Mouse (Mus musculus) embryonic facial prominence, embryonic 12.5 days (tissue): ENCODE data around the gene Adgrb3. TPM values are rescaled to one million over a fixed set of nuclear protein-coding genes. Genes with fewer than 3 reads are reported as not detected.
"Not testable (repeated sequence)": the region's sequence is repeated elsewhere in the genome, so short reads cannot be mapped to it uniquely, and the experiment has no call there.

Experiments used
- ATAC-seq: fragments of 200-750 bp; cut with Nextera tagmentation; 2 replicates; pipeline ENCODE4 v1.8.0; 2017; ENCODE audit not compliant: insufficient number of reproducible peaks, insufficient read depth, low FRiP score, low TSS enrichment
- H3K27ac ChIP-seq: fragments of 300-500 bp; sonication (generic); 2 replicates; pipeline ENCODE4 v1.5.1; 2016; ENCODE audit warnings: mild to moderate bottlenecking
- H3K27me3 ChIP-seq: fragments of 300-500 bp; sonication (generic); 2 replicates; pipeline ENCODE4 v1.6.1; 2016; ENCODE audit warnings: mild to moderate bottlenecking, moderate library complexity
- H3K36me3 ChIP-seq: fragments of 300-500 bp; sonication (generic); 2 replicates; pipeline ENCODE4 v1.6.1; 2016; ENCODE audit warnings: mild to moderate bottlenecking
- H3K4me1 ChIP-seq: fragments of 300-500 bp; sonication (generic); 2 replicates; pipeline ENCODE4 v1.6.1; 2016
- H3K4me2 ChIP-seq: fragments of 300-500 bp; sonication (generic); replicated peaks from 2 replicates; pipeline ENCODE4 v1.6.1; 2016; ENCODE audit warnings: mild to moderate bottlenecking, moderate library complexity
- H3K4me3 ChIP-seq: fragments of 300-500 bp; sonication (generic); 2 replicates; pipeline ENCODE4 v1.5.1; 2016; ENCODE audit warnings: mild to moderate bottlenecking
- H3K9ac ChIP-seq: fragments of 300-500 bp; sonication (generic); 2 replicates; pipeline ENCODE4 v1.6.1; 2016; ENCODE audit warnings: mild to moderate bottlenecking, moderate library complexity
- H3K9me3 ChIP-seq: fragments of 300-500 bp; sonication (generic); 2 replicates; pipeline ENCODE4 v1.6.1; 2016; ENCODE audit warnings: mild to moderate bottlenecking, moderate library complexity
- WGBS: fragments of 180-500 bp; shearing (Covaris S2); methylation state at CpG from one replicate; pipeline ENCODE4 v1.1.7; 2016; 5-methylcytosine and 5-hydroxymethylcytosine counted together
- polyA plus RNA-seq: library from polyadenylated mRNA; unstranded; fragments of >200 nt; fragmentation: Nextera tagmentation; extraction: Ambion mirVana; gene quantifications from 2 replicates; pipeline ENCODE4 v1.2.1, GENCODE M21; 2016

Adgrb3 gene
- polyA plus RNA-seq, 1 experiment from 2014 or later, result 3.1 TPM

DNA sequence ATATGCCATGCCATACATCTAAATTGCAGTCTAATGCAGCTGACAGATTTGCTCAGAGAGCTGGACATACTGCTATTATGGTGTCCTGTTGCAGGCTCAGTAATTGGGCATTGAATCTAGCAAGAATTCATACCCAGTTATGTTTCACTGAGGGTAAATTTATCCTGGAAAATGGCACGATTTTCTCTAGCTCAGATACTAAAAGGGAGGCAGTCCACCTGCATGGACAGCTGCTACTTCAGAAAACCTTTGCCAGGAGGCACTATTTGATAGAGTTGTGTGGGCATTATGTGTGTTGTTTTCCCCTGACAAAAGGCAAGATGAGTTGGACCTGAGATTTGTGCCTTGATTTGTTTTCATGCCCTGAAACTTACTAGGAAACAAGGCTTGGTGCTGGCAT is 118.0 kb downstream of the Adgrb3 start:
- H3K9me3 ChIP-seq, result no peaks in the 10 kb centered on the region
- no peaks in the 10 kb centered on the region for H3K36me3 ChIP-seq
- H3K4me2 ChIP-seq, result no peak overlapping the region
- H3K27ac ChIP-seq, result no peak overlapping the region
- H3K9ac ChIP-seq, result no peak overlapping the region
- H3K4me3 ChIP-seq, result no peak overlapping the region
- no peaks in the 10 kb centered on the region for H3K27me3 ChIP-seq
- no peaks in the 10 kb centered on the region for H3K4me1 ChIP-seq
- no peak for ATAC-seq
- WGBS, result 47% methylated on average over 1 of the region's 1 CpGs

DNA sequence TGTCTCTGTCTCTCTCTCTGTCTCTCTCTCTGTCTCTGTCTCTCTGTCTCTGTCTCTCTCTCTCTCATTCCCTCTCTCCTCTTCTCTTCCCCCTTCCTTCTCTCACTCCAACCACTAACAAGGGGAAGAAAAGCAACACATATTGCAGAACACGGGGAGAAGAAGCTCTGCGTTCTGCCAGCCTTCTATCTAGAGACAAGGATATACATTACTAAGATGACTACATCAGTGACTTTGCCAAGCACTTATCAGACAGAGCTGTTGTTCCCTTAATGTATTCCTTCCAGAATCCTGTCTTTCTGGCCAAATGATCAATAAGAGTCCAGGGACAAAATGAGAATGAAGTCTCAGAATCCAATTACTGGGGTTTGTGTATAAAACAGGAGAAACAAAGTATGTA is 123.2 kb downstream of the Adgrb3 start:
- no peak for ATAC-seq
- Histone ChIP-seq H3K4me1 (no peaks in the 10 kb centered on the region), H3K27ac (no peak overlapping the region), H3K4me3 (no peak overlapping the region), H3K9me3 (no peaks in the 10 kb centered on the region), H3K9ac (no peak overlapping the region), H3K36me3 (no peaks in the 10 kb centered on the region), H3K27me3 (no peaks in the 10 kb centered on the region), H3K4me2 (no peak overlapping the region)
- WGBS, result 77% methylated on average over 2 of the region's 2 CpGs

DNA sequence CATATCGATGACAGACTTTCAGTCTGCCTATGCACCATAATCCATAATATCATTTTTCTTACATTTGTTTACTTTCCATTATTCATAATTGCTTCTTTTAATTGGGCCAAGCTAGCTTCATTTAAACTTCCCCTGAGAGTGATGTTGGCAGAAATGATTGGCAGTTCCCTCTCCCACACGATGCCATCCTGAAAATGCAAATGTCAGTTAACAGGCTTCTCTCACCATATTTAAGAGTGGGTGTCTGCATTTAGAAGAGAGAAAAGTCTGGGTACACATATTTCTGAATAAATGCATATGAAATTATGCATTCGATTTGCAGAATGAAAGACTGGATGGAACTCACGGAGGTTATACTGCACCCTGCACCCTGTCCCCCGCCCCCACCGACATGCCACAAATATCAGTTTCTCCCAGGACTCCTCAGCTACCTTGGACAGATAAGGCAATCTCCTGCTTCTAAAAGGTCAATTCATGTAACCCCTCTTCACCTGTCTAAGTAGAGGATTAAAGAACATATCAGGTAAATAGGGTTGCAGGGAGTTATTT is 130.7 kb downstream of the Adgrb3 start:
- WGBS, result 85% methylated on average over 6 of the region's 6 CpGs
- Histone ChIP-seq H3K36me3 (no peaks in the 10 kb centered on the region), H3K4me3 (no peak overlapping the region), H3K27me3 (no peaks in the 10 kb centered on the region), H3K27ac (no peak overlapping the region), H3K9ac (no peak overlapping the region), H3K4me2 (no peak overlapping the region), H3K9me3 (no peaks in the 10 kb centered on the region), H3K4me1 (no peaks in the 10 kb centered on the region)
- no peak for ATAC-seq

DNA sequence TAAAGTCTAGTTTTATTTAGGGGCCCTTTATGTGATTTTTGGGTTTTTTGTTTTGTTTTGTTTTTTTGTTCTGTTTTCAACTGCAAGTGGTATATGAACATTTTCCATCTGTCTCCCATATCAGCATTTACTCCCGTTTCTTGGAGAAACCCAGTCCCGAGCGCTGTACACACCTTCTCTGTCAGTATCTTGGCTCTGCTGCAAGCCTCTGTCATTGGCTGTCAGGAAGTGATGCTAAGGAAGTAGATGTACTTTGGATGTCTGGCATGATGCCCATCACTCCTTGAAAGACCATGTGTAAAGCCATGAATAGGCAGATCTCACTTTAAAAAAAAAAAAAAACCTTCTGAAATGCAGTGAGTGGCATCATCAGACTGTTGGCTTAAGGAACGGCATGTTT is 132.3 kb downstream of the Adgrb3 start:
- no peak overlapping the region for H3K4me3 ChIP-seq
- no peaks in the 10 kb centered on the region for H3K4me1 ChIP-seq
- H3K9me3 ChIP-seq, result no peaks in the 10 kb centered on the region
- H3K36me3 ChIP-seq, result no peaks in the 10 kb centered on the region
- H3K9ac ChIP-seq, result no peak overlapping the region
- H3K4me2 ChIP-seq, result no peak overlapping the region
- 89% methylated on average over 4 of the region's 4 CpGs for WGBS
- H3K27me3 ChIP-seq, result no peaks in the 10 kb centered on the region
- no peak overlapping the region for H3K27ac ChIP-seq
- no peak for ATAC-seq

DNA sequence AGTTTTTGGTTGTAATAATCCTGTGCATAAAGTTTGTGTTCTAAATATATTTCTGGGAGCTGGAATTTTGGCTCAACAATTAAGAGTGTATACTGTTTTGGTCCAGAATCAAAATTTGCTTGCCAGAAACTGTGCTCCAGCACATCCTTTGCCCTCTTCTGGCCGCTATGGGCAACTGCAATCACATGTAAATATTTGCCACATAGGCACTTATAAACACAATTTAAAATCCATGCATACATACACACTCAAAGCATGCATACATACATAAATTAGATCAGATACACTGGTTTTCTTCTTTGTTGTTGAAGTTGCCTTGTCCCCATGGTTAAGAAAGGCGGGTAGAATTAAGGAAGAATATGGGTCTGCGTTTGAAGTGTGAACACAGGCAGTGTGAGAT is 132.7 kb downstream of the Adgrb3 start:
- H3K27ac ChIP-seq, result no peak overlapping the region
- H3K27me3 ChIP-seq, result no peaks in the 10 kb centered on the region
- H3K4me3 ChIP-seq, result no peak overlapping the region
- H3K4me2 ChIP-seq, result no peak overlapping the region
- no peaks in the 10 kb centered on the region for H3K36me3 ChIP-seq
- no peaks in the 10 kb centered on the region for H3K4me1 ChIP-seq
- H3K9ac ChIP-seq, result no peak overlapping the region
- no peaks in the 10 kb centered on the region for H3K9me3 ChIP-seq
- WGBS, result 64% methylated on average over 3 of the region's 3 CpGs
- ATAC-seq, result no peak

DNA sequence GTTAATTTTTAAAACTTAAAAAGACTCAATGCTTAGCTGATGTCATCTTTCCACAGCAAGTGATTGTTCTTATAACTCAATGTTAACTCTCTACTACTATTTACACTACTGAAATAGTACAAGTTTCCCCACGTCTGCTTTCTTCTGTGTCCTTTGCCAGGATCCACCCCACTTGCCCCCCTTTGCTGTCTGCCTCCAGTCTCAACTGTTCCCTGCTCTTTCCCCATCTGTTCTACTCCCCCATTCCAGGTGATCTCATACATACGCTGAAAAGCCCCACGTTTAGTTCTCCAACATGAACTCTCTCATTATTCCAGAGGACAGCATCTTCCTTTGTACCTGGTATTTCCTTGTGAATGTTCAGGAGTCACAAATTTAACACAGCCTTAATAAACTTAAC is 147.4 kb downstream of the Adgrb3 start:
- Histone ChIP-seq H3K4me2 (no peak overlapping the region), H3K27ac (no peak overlapping the region), H3K27me3 (no peaks in the 10 kb centered on the region), H3K9ac (no peak overlapping the region), H3K4me3 (no peak overlapping the region), H3K4me1 (no peaks in the 10 kb centered on the region), H3K36me3 (no peaks in the 10 kb centered on the region), H3K9me3 (no peaks in the 10 kb centered on the region)
- 82% methylated on average over 3 of the region's 3 CpGs for WGBS
- no peak for ATAC-seq

DNA sequence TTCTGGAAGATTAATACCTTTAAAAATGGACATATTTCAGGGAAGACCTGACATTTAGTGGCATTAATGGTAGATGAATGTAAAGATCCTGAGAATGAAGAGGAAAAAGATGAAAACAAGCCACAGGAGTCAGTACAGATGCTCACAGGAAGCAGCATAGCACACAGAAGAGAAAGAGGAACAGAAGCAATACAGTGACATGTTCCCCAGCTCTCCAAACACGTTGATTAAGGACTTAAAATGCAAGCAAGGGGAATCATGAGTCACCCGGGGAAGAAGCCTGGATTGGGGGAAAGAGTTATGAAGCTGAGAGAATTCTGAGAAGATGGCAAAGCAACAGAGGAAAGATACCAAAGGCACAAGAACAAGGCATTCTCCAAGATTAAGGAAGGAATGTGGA is 149.9 kb downstream of the Adgrb3 start:
- no peak for ATAC-seq
- Histone ChIP-seq H3K9me3 (no peaks in the 10 kb centered on the region), H3K9ac (no peak overlapping the region), H3K4me3 (no peak overlapping the region), H3K27me3 (no peaks in the 10 kb centered on the region), H3K27ac (no peak overlapping the region), H3K4me2 (no peak overlapping the region), H3K4me1 (no peaks in the 10 kb centered on the region), H3K36me3 (no peaks in the 10 kb centered on the region)
- WGBS, result 60% methylated on average over 2 of the region's 2 CpGs

DNA sequence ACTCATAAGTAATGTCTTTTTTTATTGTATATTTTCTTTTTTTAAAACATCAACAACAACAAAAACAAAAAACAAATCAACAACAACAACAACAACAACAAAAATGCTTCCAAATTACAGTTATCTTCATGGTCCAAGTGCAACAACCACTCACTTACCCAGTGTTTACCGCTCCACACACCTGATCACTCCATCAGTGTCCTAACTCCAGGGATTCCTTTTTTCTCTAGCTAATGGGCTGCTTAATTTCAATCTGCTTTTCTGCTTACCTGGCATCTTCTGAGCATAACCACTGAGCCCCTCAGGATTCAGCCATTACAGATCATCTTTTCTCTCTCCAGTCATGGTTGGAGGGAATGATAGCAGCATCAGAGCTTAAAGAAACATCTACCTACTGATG is 176.8 kb downstream of the Adgrb3 start:
- Histone ChIP-seq H3K27me3 (no peaks in the 10 kb centered on the region), H3K4me3 (no peak overlapping the region), H3K4me1 (no peaks in the 10 kb centered on the region), H3K9me3 (no peaks in the 10 kb centered on the region), H3K4me2 (no peak overlapping the region), H3K9ac (no peak overlapping the region), H3K36me3 (no peaks in the 10 kb centered on the region), H3K27ac (no peak overlapping the region)
- no peak for ATAC-seq
- 92% methylated on average over 1 of the region's 1 CpGs for WGBS

DNA sequence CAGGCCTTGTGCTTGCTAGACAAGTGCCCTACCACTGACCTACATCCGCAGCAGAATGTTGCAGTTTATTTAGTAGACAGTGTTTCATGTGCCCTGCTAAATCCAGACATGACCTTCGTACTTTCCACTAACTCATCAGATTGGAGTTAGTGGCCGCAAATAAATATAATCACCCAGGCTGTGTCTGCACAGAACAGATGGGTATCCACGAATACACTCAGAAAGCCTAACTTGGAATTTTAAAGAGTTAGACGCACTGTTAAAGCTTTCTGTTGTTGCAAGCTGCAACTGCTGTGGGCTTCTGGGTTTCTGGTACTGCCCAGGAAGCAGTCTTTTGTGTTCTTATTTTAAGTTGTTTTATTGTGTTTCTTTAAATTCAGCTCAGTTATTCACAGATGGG is 185.3 kb downstream of the Adgrb3 start:
- WGBS, result 78% methylated on average over 5 of the region's 5 CpGs
- Histone ChIP-seq H3K27ac (no peak overlapping the region), H3K4me1 (no peaks in the 10 kb centered on the region), H3K4me2 (no peak overlapping the region), H3K4me3 (no peak overlapping the region), H3K9ac (no peak overlapping the region), H3K36me3 (no peaks in the 10 kb centered on the region), H3K9me3 (no peaks in the 10 kb centered on the region), H3K27me3 (no peaks in the 10 kb centered on the region)
- ATAC-seq, result no peak

DNA sequence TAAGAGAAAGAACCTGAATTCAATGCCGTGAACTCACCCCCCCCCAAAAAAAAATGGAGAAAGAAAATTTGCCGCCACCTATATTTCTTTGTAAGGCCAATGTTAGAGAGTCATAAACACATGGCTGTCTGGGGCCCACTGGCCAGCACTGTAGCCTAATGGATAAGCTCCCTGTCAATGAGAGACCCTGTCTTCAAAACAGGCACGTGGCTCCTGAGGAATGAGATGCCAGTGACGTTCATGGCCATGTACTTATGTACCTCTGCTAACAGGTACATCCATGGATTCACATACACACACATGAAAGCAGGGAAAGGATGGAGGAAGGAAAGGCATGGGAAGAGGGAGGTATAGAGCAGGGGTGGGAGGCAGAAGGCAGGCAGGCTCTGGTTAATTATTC is 208.0 kb downstream of the Adgrb3 start:
- H3K36me3 ChIP-seq, result no peaks in the 10 kb centered on the region
- no peak overlapping the region for H3K9ac ChIP-seq
- H3K9me3 ChIP-seq, result no peaks in the 10 kb centered on the region
- H3K4me2 ChIP-seq, result no peak overlapping the region
- WGBS, result 65% methylated on average over 4 of the region's 4 CpGs
- H3K27ac ChIP-seq, result no peak overlapping the region
- H3K27me3 ChIP-seq, result no peaks in the 10 kb centered on the region
- no peaks in the 10 kb centered on the region for H3K4me1 ChIP-seq
- no peak overlapping the region for H3K4me3 ChIP-seq
- no peak for ATAC-seq

DNA sequence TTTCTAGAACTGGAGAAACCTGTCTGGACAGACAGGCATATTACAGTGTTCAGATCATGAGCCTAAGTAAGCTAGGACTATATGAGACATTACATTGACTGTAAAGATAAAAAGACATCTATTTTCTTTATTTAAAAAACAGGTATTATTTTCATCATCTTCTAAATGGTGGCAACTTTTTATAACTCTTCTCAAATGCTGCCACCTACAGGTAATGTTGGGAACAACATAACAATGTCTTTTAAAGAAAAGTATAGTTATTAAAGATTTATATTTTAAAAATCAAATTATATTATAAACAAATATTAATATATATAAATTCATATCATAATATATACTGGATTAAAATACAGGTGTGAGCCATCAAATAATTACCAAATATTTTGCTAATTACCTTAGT is 212.6 kb downstream of the Adgrb3 start:
- Histone ChIP-seq H3K36me3 (no peaks in the 10 kb centered on the region), H3K4me2 (no peak overlapping the region)

DNA sequence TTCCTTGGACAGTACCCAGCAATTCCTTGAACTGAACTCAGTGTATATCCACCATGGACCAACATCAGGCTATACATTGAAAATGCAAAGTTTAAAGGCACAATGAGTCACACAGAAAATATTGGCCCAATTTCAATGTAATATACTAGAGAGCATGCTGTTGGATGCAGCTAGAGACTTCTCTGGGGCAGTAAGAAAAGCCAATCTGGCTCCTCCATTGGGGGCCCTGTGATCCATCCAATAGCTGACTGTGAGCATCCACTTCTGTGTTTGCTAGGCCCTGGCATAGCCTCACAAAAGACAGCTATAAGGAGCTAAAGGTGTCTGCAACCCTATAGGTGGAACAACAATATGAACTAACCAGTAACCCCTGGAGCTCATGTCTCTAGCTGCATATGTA is 218.7 kb downstream of the Adgrb3 start:
- not testable (repeated sequence) for H3K9me3 ChIP-seq, H3K27me3 ChIP-seq, H3K27ac ChIP-seq, H3K4me1 ChIP-seq, H3K4me2 ChIP-seq, H3K36me3 ChIP-seq, H3K9ac ChIP-seq, H3K4me3 ChIP-seq, ATAC-seq

More for the DNA sequence above, 212.6 kb downstream of the Adgrb3 start:
- H3K27ac ChIP-seq, result no peak overlapping the region
- H3K4me3 ChIP-seq, result no peak overlapping the region
- ATAC-seq, result no peak
- no peaks in the 10 kb centered on the region for H3K9me3 ChIP-seq
- H3K27me3 ChIP-seq, result no peaks in the 10 kb centered on the region
- no peaks in the 10 kb centered on the region for H3K4me1 ChIP-seq
- H3K9ac ChIP-seq, result no peak overlapping the region

DNA sequence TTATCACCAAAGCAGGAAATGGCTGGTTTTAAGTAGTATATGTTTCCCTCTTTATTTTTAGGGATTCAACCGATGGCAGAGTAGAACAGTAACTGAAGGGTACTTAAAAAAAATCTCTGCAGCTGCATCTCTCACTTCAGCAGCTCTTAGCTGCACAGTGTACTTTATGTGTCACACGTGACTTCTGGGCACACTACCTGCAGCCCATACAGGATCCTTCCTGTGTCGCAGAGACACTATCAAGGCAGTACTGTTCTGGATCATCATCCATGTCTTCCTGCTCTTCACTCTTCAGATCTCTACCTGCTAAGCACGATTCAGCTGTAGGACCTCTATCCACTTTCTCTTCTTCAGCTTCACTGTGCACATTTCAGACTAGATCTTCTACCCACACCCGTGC is 230.6 kb downstream of the Adgrb3 start:
- H3K36me3 ChIP-seq, result no peaks in the 10 kb centered on the region
- H3K4me2 ChIP-seq, result no peak overlapping the region
- no peak overlapping the region for H3K27ac ChIP-seq
- H3K9ac ChIP-seq, result no peak overlapping the region
- H3K9me3 ChIP-seq, result no peaks in the 10 kb centered on the region
- WGBS, result 84% methylated on average over 5 of the region's 5 CpGs
- H3K4me1 ChIP-seq, result no peaks in the 10 kb centered on the region
- no peak overlapping the region for H3K4me3 ChIP-seq
- H3K27me3 ChIP-seq, result no peaks in the 10 kb centered on the region
- ATAC-seq, result no peak
